Mouse (Mus musculus) ES-Bruce4 (cell line): ENCODE results near the gene Napb.

Experiments used
- CTCF ChIP-seq: IDR thresholded peaks from one replicate; pipeline ENCODE4 v1.8.1; 2011; ENCODE audit warnings: low read depth, low read length
- EP300 ChIP-seq: IDR thresholded peaks from 2 replicates; pipeline ENCODE4 v1.6.1; 2011; ENCODE audit warnings: low read depth, low read length; ENCODE audit not compliant: insufficient read depth
- POLR2A ChIP-seq: IDR thresholded peaks from one replicate; pipeline ENCODE4 v1.8.1; 2011; ENCODE audit warnings: low read length; ENCODE audit not compliant: insufficient read depth

DNA sequence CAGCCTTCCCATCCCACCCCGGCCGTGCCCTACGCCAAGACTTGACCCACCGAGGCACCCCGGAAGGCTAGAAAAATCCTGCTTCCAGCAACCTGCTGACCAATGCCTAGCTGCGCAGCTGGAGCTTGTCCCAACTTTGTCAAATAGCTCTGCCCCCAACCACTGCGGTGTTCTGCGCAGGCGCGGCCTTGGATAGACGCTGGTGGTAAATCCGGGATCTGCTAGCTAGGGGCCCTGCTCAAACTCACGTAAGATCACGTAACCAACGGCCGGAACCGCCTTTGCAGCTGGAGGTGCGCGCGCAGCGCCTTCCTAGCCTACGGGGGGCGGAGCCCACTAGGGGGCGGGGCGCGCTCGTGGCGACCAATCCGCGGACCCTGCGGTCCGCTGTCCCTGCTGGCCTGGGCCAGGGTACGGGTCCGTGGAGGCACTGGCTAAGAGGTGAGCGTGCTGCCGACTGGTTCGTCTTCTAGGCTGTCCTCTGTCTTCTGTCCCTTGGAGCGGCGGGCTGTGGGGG lies 51.4 kb downstream of the Napb start, which contains the start of gene Gzf1:
- TF ChIP-seq CTCF (no peak), EP300 (0 out of 2 replicates have a peak, but pooled peaks have one; percentile 27), POLR2A (no peak)
